Mouse (Mus musculus) embryonic fibroblast, embryonic 13.5 days (primary cell): ENCODE results near the gene Zgpat. TPM values are rescaled to one million over a fixed set of nuclear protein-coding genes. Genes with fewer than 3 reads are reported as not detected.

Experiments used
- H3K27ac ChIP-seq: 2 replicates; pipeline ENCODE4 v1.5.1; 2012; ENCODE audit warnings: low read length, control low read depth, inconsistent platforms; ENCODE audit not compliant: insufficient read depth
- H3K4me1 ChIP-seq: 2 replicates; pipeline ENCODE4 v1.6.1; 2011; ENCODE audit warnings: low read length; ENCODE audit not compliant: control insufficient read depth, insufficient read depth
- H3K4me3 ChIP-seq: 2 replicates; pipeline ENCODE4 v1.5.1; 2011; ENCODE audit warnings: mild to moderate bottlenecking, control low read depth, low read length; ENCODE audit not compliant: insufficient read depth
- CTCF ChIP-seq: IDR thresholded peaks from 2 replicates; pipeline ENCODE4 v1.5.1; 2011; ENCODE audit warnings: mild to moderate bottlenecking, control low read depth, low read length, moderate library complexity, borderline replicate concordance; ENCODE audit not compliant: insufficient read depth
- POLR2A ChIP-seq: IDR thresholded peaks from 2 replicates; pipeline ENCODE4 v1.6.1; 2011; ENCODE audit warnings: low read depth, mild to moderate bottlenecking, control low read depth, low read length, moderate library complexity
- polyA plus RNA-seq: library from polyadenylated mRNA; stranded (reverse); fragments of >200 nt; gene quantifications from 2 replicates; pipeline ENCODE4 v1.2.4, GENCODE M21; 2011; ENCODE audit warnings: low read depth; ENCODE audit not compliant: missing spikeins, insufficient read length

Zgpat gene
- polyA plus RNA-seq, 1 experiment, result 19.1 TPM

DNA sequence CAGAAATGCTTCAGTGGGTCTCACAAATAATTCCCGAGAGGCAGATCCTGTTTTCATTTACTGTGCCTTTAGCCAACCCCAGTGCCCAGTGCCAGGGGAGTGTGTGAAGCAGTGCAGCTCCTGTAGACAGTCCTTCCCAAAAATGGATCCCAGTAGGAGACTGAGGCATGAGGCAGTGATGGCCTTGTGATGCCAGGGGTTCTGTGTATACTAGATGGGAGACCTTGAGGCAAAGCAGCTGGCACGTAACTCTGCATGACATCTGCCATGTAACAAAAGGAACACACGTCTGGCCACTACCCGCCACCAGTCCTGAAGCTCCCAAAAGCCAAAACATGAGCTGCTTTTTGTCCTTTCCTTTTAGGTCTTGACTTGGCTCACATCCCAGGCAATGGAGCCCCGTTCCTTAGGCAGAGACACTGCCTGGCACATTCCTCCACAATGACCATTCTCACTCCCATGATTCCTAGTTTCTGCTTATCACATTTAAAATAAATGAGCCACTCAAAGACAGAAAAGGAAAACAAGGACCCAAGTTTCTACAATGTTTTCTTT is 32.6 kb downstream of the Zgpat start:
- TF ChIP-seq CTCF (no peak), POLR2A (no peak)
- no peak overlapping the region for H3K27ac ChIP-seq
- peaks cover 3% of the 10 kb centered on the region; the same call in 1 of the 2 replicates for H3K4me1 ChIP-seq
- H3K4me3 ChIP-seq, result no peak overlapping the region

- Histone ChIP-seq H3K4me1 (peaks cover 3% of the 10 kb centered on the region; the same call in 1 of the 2 replicates), H3K4me3 (no peak overlapping the region), H3K27ac (no peak overlapping the region)
- TF ChIP-seq CTCF (no peak), POLR2A (no peak)
These were observed 36.8 kb downstream of the Zgpat start for GRCm38 (mm10) chr2:181401497-181401896.

DNA sequence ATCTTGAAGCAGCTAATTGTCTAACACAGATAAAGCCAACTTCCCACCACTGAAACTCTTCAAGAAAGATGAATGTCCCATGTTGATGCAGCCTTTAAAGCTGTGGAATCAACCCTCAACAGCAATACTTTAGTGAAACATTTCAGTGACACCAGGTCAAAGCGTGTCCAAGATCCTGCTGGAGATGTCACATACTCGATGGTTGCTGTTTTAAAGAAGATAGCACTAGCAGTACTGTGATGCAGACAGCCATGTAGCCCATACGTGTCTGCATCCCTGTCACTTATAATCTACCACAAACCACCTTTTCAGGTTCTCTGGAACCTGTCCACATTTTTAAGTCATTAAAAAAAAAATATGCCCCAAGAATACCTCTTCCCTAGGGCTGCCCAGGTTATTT is 39.0 kb downstream of the Zgpat start:
- TF ChIP-seq POLR2A (no peak), CTCF (no peak)
- H3K27ac ChIP-seq, result no peak overlapping the region
- no peaks in the 10 kb centered on the region for H3K4me1 ChIP-seq
- H3K4me3 ChIP-seq, result no peak overlapping the region

DNA sequence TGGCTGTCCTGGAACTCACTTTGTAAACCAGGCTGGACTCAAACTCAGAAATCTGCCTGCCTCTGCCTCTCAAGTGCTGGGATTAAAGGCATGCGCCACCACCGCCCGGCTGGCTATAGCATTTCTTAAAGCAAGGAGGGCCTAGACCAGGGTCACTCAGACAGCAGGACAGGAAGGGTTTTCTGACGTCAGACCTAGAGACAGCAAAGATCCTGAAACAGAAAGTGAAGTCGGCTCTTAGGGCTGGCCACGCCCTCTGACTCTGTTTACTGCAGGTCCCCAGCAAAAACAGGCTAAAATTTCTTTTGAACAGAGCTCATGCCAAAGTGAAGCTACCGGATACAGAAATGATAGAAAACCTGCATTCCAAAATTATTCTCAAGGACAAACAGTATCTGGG is 44.9 kb downstream of the Zgpat start:
- Histone ChIP-seq H3K27ac (no peak overlapping the region), H3K4me3 (no peak overlapping the region), H3K4me1 (peaks cover 8% of the 10 kb centered on the region)
- TF ChIP-seq POLR2A (no peak), CTCF (no peak)

DNA sequence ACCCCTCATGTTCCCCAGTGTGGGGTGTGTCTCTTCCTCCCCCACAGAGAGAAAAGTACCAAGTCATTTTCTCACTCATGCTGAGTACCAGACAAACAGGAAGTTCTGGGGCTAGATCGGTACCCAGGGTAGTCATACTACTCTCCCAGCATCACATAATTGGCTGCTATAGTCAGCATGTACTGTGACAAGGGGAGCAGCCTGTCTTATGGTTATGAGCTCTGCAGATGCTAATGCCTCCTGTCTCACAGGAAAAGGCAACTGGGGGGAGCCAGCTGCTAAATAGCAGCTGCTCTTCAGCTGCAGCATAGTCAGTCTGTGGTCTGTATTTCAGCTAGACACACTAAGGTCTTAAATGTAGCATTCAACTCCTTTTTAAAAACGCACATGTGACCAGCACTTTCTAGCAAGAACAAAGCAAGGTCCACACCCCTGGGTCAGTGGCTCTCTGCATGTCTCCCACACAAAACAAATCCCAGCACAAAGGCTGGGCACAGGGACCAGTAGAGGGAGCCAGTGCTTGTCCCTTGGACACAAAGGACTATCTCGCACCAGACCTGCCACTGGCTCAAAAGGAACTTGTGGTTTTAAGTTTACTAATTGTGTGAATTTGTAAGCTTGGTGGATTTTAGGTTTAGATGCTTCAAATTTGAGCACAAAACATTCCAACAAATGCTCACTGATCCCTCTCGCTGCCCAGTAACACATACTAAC is 46.2 kb downstream of the Zgpat start:
- TF ChIP-seq CTCF, result peak; percentile 73; the same call in 1 of the 2 replicates
- TF ChIP-seq POLR2A, result no peak
- H3K4me3 ChIP-seq, result no peak overlapping the region
- H3K4me1 ChIP-seq, result peaks cover 10% of the 10 kb centered on the region
- H3K27ac ChIP-seq, result 0 out of 2 replicates have a peak overlapping the region, but pooled peaks have one; percentile 6

GRCm38 (mm10) chr2:181413141-181413540 is 48.4 kb downstream of the Zgpat start:
- TF ChIP-seq POLR2A (no peak), CTCF (no peak)
- Histone ChIP-seq H3K4me3 (no peak overlapping the region), H3K27ac (no peak overlapping the region), H3K4me1 (peaks cover 12% of the 10 kb centered on the region)

- H3K4me1 ChIP-seq, result peaks cover 15% of the 10 kb centered on the region
- TF ChIP-seq CTCF (no peak), POLR2A (no peak)
- no peak overlapping the region for H3K4me3 ChIP-seq
- H3K27ac ChIP-seq, result no peak overlapping the region
These were observed 51.2 kb downstream of the Zgpat start for GRCm38 (mm10) chr2:181415945-181416344.

GRCm38 (mm10) chr2:181419359-181419758 is 54.6 kb downstream of the Zgpat start:
- Histone ChIP-seq H3K4me3 (no peak overlapping the region), H3K27ac (no peak overlapping the region), H3K4me1 (peaks cover 12% of the 10 kb centered on the region)
- TF ChIP-seq POLR2A, result no peak
- no peak for TF ChIP-seq CTCF

- TF ChIP-seq POLR2A (no peak), CTCF (no peak)
- H3K4me1 ChIP-seq, result peaks cover 12% of the 10 kb centered on the region
- H3K27ac ChIP-seq, result no peak overlapping the region
- H3K4me3 ChIP-seq, result no peak overlapping the region
These were observed 55.7 kb downstream of the Zgpat start for GRCm38 (mm10) chr2:181420426-181420825.

DNA sequence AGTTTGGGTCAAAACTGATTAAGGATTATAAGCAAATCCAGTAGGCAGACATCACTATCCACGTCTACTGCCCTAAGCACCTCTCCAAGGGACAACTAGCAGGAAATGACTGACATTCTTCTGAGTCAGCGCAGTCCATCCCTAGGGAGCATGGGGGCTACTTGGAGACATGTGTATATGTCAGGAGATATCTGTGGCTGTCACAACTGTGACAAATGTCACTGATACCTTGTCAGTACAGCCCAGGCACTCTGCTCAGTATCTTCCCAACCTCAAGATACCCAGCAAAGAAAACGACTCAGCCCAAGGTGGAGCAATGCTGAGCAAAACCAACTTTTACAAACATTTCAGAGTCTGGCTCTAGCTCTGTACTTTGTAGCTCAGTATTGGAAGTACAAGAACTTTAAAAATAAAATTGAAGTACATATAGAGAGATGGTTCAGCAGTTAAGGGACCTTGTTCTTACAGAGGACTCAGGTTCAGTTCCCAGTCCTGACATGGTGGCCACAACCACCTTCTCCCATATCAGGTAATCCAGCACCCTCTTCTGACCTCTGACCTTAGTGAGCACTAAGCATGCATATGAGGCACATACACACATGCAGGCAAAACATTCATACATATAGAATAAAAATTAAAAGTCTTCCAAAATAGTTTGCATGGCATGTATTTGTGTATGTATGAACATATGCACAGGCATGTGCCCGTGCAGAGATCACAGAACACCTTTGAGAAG is 56.3 kb downstream of the Zgpat start:
- H3K27ac ChIP-seq, result no peak overlapping the region
- H3K4me1 ChIP-seq, result peaks cover 9% of the 10 kb centered on the region
- H3K4me3 ChIP-seq, result no peak overlapping the region
- no peak for TF ChIP-seq CTCF
- TF ChIP-seq POLR2A, result no peak
